Mouse (Mus musculus) left cerebral cortex, adult 18-20 months (tissue): ENCODE measurements around the gene Svip. TPM values are rescaled to one million over a fixed set of nuclear protein-coding genes. Genes with fewer than 3 reads are reported as not detected.

Source experiments
- DNase-seq, 2 experiments: peaks; one replicate each; pipeline ENCODE4 v3.0.0; 2021 to 2022; ENCODE audit warnings: low spot score in 2 of 2, mixed read lengths in 1 of 2
- total RNA-seq, 2 experiments: library from RNA; stranded (reverse); gene quantifications; 2 replicates each; pipeline ENCODE4 v1.2.3; 2021

Svip gene
- total RNA-seq, 2 experiments from 2014 or later, result 35.4 to 39.7 TPM

DNA sequence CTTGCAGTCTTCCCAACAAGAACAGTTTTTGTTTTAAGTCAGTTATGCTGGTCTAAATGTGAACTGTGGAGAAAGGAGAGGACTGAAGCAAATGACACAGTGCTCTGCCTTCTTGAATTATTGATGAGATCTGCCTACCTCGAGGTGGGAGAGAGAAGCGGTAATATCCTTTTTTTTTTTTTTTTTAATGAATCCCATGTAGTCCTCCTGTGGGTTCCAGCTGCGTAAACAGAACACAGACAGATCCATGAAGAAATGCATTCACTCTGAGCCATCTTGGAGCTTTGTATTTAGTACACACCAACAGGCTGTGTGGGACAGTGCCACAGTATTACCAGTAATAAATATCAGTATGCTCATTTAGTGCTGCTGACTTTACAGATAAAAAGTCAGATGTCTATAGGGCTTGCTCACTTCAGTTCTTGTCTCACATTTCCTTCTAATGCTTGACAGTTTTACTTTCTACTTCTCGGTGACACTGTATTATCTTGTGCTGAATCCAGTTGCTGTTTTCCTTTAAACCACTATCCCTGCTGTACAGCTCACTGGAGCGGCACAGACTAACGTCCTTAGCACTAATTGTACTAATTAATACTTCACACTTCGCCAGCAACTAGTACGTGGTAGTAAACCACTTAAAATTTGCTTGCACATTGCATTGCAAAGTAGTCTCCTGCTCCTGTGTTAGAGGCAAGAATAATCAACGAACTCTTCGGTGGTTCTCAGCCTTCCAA is 43.4 kb downstream of the Svip start:
- DNase-seq, result no peak

DNA sequence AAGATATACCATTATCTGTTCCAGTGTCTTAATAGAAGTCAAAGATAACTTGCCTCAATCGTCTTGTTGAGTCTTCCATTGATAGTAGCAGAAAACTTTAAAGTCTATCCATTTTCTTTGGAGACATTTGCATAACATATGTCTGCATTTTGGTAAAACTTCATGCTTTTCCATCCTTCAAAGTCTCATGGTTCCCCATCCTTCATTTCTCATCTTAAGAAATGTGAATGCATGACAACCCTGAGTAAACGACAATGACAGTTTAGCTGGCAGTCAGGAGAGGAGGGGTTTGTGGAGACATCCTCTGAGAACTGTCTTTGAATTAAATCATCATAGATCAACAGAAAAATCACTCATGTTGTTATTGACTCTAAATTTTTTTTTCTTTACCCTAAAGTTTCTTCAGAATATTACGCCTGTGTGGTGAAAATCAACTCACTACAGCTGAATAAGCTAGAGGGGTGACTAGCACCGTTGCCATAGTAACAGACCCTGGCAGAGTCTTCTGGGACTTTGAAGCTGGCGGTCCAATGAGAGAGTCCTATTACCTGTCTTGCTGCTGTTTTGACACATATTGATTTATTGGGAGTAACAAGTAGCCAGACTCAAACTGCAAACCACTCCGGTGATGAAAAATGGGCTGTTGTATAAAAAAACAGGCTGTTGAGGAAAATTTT is 45.0 kb downstream of the Svip start:
- no peak for DNase-seq

DNA sequence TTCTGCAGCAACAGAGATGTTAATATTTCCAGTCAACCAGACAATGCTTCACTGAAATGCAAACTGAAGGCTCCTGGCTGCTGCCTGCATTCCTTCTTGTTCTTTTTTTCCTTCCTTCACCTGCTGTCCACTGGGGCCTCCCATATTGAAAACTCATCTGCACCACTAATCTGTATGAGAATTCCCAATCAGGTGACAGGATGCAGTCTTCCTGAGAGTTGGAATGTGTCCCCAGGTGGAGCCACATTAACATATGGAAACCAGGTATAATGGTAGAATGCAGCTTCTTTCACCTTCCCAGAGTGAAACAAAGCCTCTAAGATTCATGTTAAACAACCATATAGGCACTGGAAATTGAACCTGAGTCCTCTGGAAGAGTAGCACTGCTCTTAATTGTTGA is 48.1 kb downstream of the Svip start:
- DNase-seq, result no peak

DNA sequence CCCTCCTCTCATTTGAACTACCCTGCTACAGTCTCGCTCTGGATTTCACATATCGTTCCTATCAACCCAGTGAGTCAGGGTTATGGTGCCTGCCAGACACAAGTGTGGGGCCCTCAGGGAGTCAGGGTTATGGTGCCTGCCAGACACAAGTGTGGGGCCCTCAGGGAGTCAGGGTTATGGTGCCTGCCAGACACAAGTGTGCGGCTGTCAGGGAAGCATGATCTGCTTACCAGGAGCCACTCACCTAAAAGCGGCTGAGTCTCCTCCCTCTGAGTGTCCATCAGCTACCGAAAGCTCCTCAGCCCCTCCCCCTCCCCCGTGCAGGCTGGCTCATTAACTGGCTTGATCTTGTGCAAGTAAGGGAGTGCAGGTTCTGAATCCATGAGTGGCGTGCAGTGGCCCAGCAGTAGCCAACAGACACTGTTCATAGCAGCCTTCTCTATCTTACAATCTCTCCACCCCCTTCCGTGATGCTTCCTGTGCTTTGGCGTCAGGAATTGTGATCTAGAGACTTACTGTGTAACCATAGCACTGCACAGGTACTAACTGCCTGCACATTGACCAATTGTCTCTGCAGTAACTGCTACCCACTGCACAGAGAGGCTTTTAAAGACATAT is 50.3 kb downstream of the Svip start:
- DNase-seq, result no peak

Other genes with a start within 250 kb of the Svip start
- gene Gas2, start 144.0 kb downstream of the Svip start, total RNA-seq, result 10 to 100 TPM; 42.7 to 48.0 TPM
- gene Fancf, start 143.8 kb downstream of the Svip start, total RNA-seq, result 1 to 10 TPM; 4.2 to 5.3 TPM
- gene 1700015G11Rik, start 9.7 kb upstream of the Svip start, total RNA-seq, result not detected